Mouse (Mus musculus): ENCODE data around the gene Hacd4.

DNA sequence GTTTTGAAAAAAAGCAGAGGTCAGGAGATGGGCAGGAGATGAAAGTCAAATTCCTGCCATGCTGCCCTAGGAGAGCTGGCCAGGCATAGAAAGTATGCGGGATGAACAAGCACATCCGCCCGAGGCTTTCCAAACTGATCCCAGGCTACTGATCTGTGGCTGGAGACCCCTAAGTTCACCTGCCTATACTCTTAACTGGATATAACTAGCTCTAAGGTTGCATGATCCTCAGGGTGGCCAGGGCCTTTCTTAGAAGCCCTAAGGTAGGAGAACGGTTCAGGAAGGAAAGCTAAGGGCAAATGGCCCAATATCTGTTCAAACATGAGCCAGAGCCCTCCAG, 232 bp upstream of the Hacd4 start:
- no peak for TF ChIP-seq CTCF (IDR thresholded peaks at IDR 0.05; ENCODE audit: extremely low read depth, insufficient read depth, low read length)
- no peak for TF ChIP-seq POLR2A (IDR thresholded peaks at IDR 0.05; ENCODE audit: extremely low read depth, insufficient read depth, low read length)

All from cortical plate, adult 2 months (tissue).